In genomic region chr10:9503569-9504493, GRCm38 (mm10) we compare ENCODE assay signal across 13 mouse cellular contexts.
DNase-seq lines count a peak whose midpoint lies in the region; ATAC-seq and TF ChIP-seq lines count a peak whose summit lies in the region.
"Had no signal": no experiment of that assay in that cellular context is flagged by ENCODE, and none has a peak within 500 bp of the region (broad histone marks: within the 10 kb centered on the region; RNA-seq: fewer than 3 reads in every experiment).

No protein-coding gene starts in this region.

- 22% methylated on average over 11 of the region's 11 CpGs for WGBS in forebrain, postnatal 0 days

- H3K9ac ChIP-seq in forebrain, postnatal 0 days = no peak overlapping the region

- no peak overlapping the region for H3K4me3 ChIP-seq in forebrain, postnatal 0 days (ENCODE audit: low read depth, low read length)
- H3K4me3 ChIP-seq: midbrain, embryonic 10.5 days had no signal

- no peak overlapping the region for H3K27ac ChIP-seq in forebrain, postnatal 0 days (ENCODE audit: low read depth, low read length)
- H3K27ac ChIP-seq: hindbrain, postnatal 0 days; midbrain, embryonic 10.5 days had no signal

- peak; percentile 2 for DNase-seq in kidney, adult 9 months
- DNase-seq in kidney, adult 8-10 months = no peak
- DNase-seq in retina, postnatal 1 day = peak; percentile 15
- no peak for DNase-seq in retina, embryonic 14.5 days (ENCODE audit: low spot score)
- no peak for DNase-seq in forebrain, postnatal 0 days
- no peak for DNase-seq in spleen, adult 18-20 months
- no peak for DNase-seq in ovary, adult 18-20 months (ENCODE audit: low spot score)
- no peak for DNase-seq in heart, postnatal 14 days
- DNase-seq: cerebellum, postnatal 25 days; heart, adult 18-20 months; layer of hippocampus, adult 9-11 months had no signal

- no peak for TF ChIP-seq CTCF in forebrain, postnatal 0 days (IDR thresholded peaks at IDR 0.05; ENCODE audit: low read depth)

- no peak overlapping the region for H3K4me2 ChIP-seq in forebrain, postnatal 0 days (ENCODE audit: low read depth)

- H3K4me1 ChIP-seq in forebrain, postnatal 0 days (ENCODE audit: insufficient read depth) = no peaks in the 10 kb centered on the region

- no peaks in the 10 kb centered on the region for H3K9me3 ChIP-seq in forebrain, postnatal 0 days (ENCODE audit: low read length)
- H3K9me3 ChIP-seq: midbrain, embryonic 10.5 days had no signal

- H3K36me3 ChIP-seq in forebrain, postnatal 0 days (ENCODE audit: insufficient read depth) = no peaks in the 10 kb centered on the region
- H3K36me3 ChIP-seq: midbrain, embryonic 10.5 days had no signal

- intact Hi-C loops in heart, postnatal 14 days (cut with DNase I) = no loop called here

- no peaks in the 10 kb centered on the region for H3K27me3 ChIP-seq in forebrain, postnatal 0 days (ENCODE audit: insufficient read depth, low read length)

- peak; percentile 48 for ATAC-seq in forebrain, postnatal 0 days
- ATAC-seq: hindbrain, postnatal 0 days had no signal

Comparison
In these comparisons a context has a peak if more than half of its experiments do, and no peak if none do; other contexts are left out.
1. DNase-seq: peak in kidney, adult 9 months (single experiment) and retina, postnatal 1 day (single experiment); none in kidney, adult 8-10 months (0 of 2), retina, embryonic 14.5 days (single experiment), forebrain, postnatal 0 days (single experiment), spleen, adult 18-20 months (0 of 2), ovary, adult 18-20 months (single experiment) and heart, postnatal 14 days (0 of 2).